Mouse (Mus musculus) MEL (cell line): ENCODE data around the gene Trim37.

Source experiments
- CHD2 ChIP-seq: IDR thresholded peaks from 2 replicates; pipeline ENCODE4 v1.6.1; 2011; ENCODE audit warnings: low read length, improper control_type of control experiment
- CTCF ChIP-seq, 3 experiments: IDR thresholded peaks in 2 of 3; conservative IDR thresholded peaks in 1 of 3; 2 replicates each; pipeline ENCODE4 v1.5.1; 2011 to 2012; ENCODE audit warnings: low read length in 3 of 3, low read depth in 2 of 3, mild to moderate bottlenecking in 2 of 3, improper control_type of control experiment in 1 of 3, inconsistent platforms in 1 of 3, mixed read lengths in 1 of 3, moderate library complexity in 1 of 3; ENCODE audit not compliant: control insufficient read depth in 1 of 3, insufficient read depth in 1 of 3, poor library complexity in 1 of 3, severe bottlenecking in 1 of 3
- POLR2A ChIP-seq, 2 experiments: IDR thresholded peaks; 2 replicates each; pipeline ENCODE4 v1.6.1; 2011 to 2012; ENCODE audit warnings: low read length in 2 of 2, mild to moderate bottlenecking in 2 of 2, control low read depth in 1 of 2, improper control_type of control experiment in 1 of 2, low read depth in 1 of 2, moderate library complexity in 1 of 2; ENCODE audit not compliant: control insufficient read depth in 1 of 2, insufficient read depth in 1 of 2, poor library complexity in 1 of 2
- TAL1 ChIP-seq: IDR thresholded peaks from 2 replicates; pipeline ENCODE4 v1.6.1; 2012; ENCODE audit warnings: mild to moderate bottlenecking, inconsistent platforms, low read length, moderate library complexity, mixed read lengths
- UBTF ChIP-seq: IDR thresholded peaks from 2 replicates; pipeline ENCODE4 v1.6.1; 2012; ENCODE audit warnings: low read depth, mild to moderate bottlenecking, inconsistent platforms, low read length, improper control_type of control experiment, moderate library complexity, borderline replicate concordance; ENCODE audit not compliant: insufficient read depth
- ZC3H11A ChIP-seq: IDR thresholded peaks from 2 replicates; pipeline ENCODE4 v1.6.1; 2012; ENCODE audit warnings: low read depth, mild to moderate bottlenecking, inconsistent platforms, low read length, improper control_type of control experiment
- ZMIZ1 ChIP-seq: IDR thresholded peaks from 2 replicates; pipeline ENCODE4 v1.6.1; 2012; ENCODE audit warnings: low read depth, mild to moderate bottlenecking, inconsistent platforms, low read length, improper control_type of control experiment, moderate library complexity

GRCm38 (mm10) chr11:87257282-87257681 lies 130.4 kb downstream of the Trim37 start:
- no peak for TF ChIP-seq TAL1
- TF ChIP-seq ZMIZ1, result no peak
- no peak for TF ChIP-seq ZC3H11A
- no peak for TF ChIP-seq CTCF (IDR thresholded peaks at IDR 0.05 in 2 of 3, conservative IDR thresholded peaks at IDR 0.05 in 1 of 3; ENCODE audit: control insufficient read depth in 1 of 3, insufficient read depth in 1 of 3, low read depth in 2 of 3, low read length in 3 of 3, poor library complexity in 1 of 3, severe bottlenecking in 1 of 3)
- TF ChIP-seq CHD2, result no peak
- TF ChIP-seq POLR2A (IDR thresholded peaks at IDR 0.05; ENCODE audit: control insufficient read depth in 1 of 2, insufficient read depth in 1 of 2, low read depth in 1 of 2, low read length in 2 of 2, poor library complexity in 1 of 2), result no peak
- no peak for TF ChIP-seq UBTF
